Mouse (Mus musculus): ENCODE data around the gene Cfap54.

DNA sequence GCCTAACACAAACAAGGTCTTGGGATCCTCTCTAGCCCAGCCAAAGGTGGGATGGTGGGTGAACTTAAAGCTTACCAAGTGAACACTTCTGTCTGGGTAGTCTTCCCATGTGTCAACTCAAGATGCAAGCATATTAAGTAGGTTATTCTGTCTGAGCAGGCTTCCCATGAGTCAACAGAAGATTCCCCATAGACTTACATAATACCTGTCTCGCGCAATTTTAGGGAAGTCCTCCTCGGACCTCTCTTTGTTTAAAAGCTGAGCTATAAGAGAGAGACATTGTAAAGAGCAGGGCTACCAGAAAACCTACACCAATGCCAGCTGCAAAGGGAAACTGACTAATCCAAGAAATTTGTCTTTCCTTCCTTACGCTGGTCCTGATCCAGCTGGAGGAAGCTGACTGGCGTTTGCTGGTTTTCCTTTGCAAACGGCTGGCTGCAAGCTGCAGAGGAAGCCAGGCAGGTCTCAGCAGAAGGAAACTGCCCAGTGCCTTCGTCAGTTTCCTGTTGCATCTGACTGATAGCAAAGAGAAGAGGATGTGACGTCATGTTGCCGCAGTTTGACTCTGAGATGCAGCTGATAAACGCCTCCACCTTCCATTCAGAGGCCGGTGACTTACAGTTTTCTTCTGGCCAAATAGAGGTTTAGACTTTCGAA lies 42.7 kb upstream of the Cfap54 start:
- peak; percentile 89 for TF ChIP-seq POLR2A (IDR thresholded peaks at IDR 0.05; ENCODE audit: control insufficient read depth, extremely low read depth, insufficient read depth, low read length, poor library complexity)
- TF ChIP-seq CTCF (IDR thresholded peaks at IDR 0.05; ENCODE audit: borderline replicate concordance, control insufficient read depth, extremely low read depth, insufficient read depth, low read length, poor library complexity): no peak
